Mouse (Mus musculus) stomach, embryonic 16.5 days (tissue): ENCODE measurements around the gene Arrdc2. TPM values are rescaled to one million over a fixed set of nuclear protein-coding genes. Genes with fewer than 3 reads are reported as not detected.
"Not testable (repeated sequence)": the region's sequence is repeated elsewhere in the genome, so short reads cannot be mapped to it uniquely, and the experiment has no call there.

Experiments used
- ATAC-seq: fragments of 200-750 bp; cut with Nextera tagmentation; 2 replicates; pipeline ENCODE4 v1.8.0; 2017; ENCODE audit warnings: moderate number of reproducible peaks, moderate TSS enrichment; ENCODE audit not compliant: insufficient read depth, low FRiP score
- H3K27ac ChIP-seq: fragments of 300-500 bp; sonication (generic); 2 replicates; pipeline ENCODE4 v1.5.1; 2014; ENCODE audit warnings: low read length
- H3K27me3 ChIP-seq: fragments of 300-500 bp; sonication (generic); 2 replicates; pipeline ENCODE4 v1.6.1; 2014; ENCODE audit warnings: low read length, control low read depth, mixed read lengths; ENCODE audit not compliant: control insufficient read depth, insufficient read depth
- H3K36me3 ChIP-seq: fragments of 300-500 bp; sonication (generic); 2 replicates; pipeline ENCODE4 v1.6.1; 2014; ENCODE audit warnings: low read length; ENCODE audit not compliant: control insufficient read depth, insufficient read depth
- H3K4me1 ChIP-seq: fragments of 300-500 bp; sonication (generic); 2 replicates; pipeline ENCODE4 v1.6.1; 2014; ENCODE audit warnings: low read length, control low read depth, mixed read lengths; ENCODE audit not compliant: control insufficient read depth, insufficient read depth
- H3K4me2 ChIP-seq: fragments of 300-500 bp; sonication (generic); 2 replicates; pipeline ENCODE4 v1.6.1; 2014; ENCODE audit warnings: low read depth, low read length, mixed read lengths
- H3K4me3 ChIP-seq: fragments of 300-500 bp; sonication (generic); replicated peaks from 2 replicates; pipeline ENCODE4 v1.5.1; 2014; ENCODE audit warnings: mild to moderate bottlenecking, low read length
- H3K9ac ChIP-seq: fragments of 300-500 bp; sonication (generic); 2 replicates; pipeline ENCODE4 v1.6.1; 2014; ENCODE audit warnings: low read length
- H3K9me3 ChIP-seq: fragments of 300-500 bp; sonication (generic); replicated peaks from 2 replicates; pipeline ENCODE4 v1.6.1; 2016; ENCODE audit warnings: low read length, control low read depth; ENCODE audit not compliant: control insufficient read depth
- WGBS: fragments of 180-500 bp; shearing (Covaris S2); extraction: QIAGEN DNeasy Blood & Tissue Kit; methylation state at CpG from one replicate; pipeline ENCODE4 v1.1.7; 2014; 5-methylcytosine and 5-hydroxymethylcytosine counted together
- polyA plus RNA-seq: library from polyadenylated mRNA; unstranded; fragments of >200 nt; fragmentation: Nextera tagmentation; extraction: Ambion mirVana; gene quantifications from 2 replicates; pipeline ENCODE4 v1.2.1, GENCODE M21; 2015

Gene Arrdc2
- polyA plus RNA-seq, 1 experiment from 2014 or later = 7.1 TPM

- not testable (repeated sequence) for H3K36me3 ChIP-seq, H3K4me2 ChIP-seq, ATAC-seq, H3K4me1 ChIP-seq, H3K27ac ChIP-seq, H3K9me3 ChIP-seq, H3K4me3 ChIP-seq, H3K27me3 ChIP-seq, H3K9ac ChIP-seq
- 86% methylated on average over 3 of the region's 3 CpGs for WGBS
Observed at GRCm38 (mm10) chr8:70822594-70822993, 16.9 kb downstream of the Arrdc2 start.

- ATAC-seq = no peak
- H3K9ac ChIP-seq = peak overlapping the region; percentile 38
- H3K36me3 ChIP-seq = no peaks in the 10 kb centered on the region
- H3K27me3 ChIP-seq = no peaks in the 10 kb centered on the region
- peaks cover 6% of the 10 kb centered on the region; the same call in 1 of the 2 replicates for H3K4me1 ChIP-seq
- H3K27ac ChIP-seq = no peak overlapping the region
- 37% methylated on average over 11 of the region's 11 CpGs for WGBS
- no peak overlapping the region for H3K4me2 ChIP-seq
- no peak overlapping the region for H3K4me3 ChIP-seq
- peaks cover 2% of the 10 kb centered on the region; the same call in 1 of the 2 replicates for H3K9me3 ChIP-seq
Observed at GRCm38 (mm10) chr8:70821992-70822391, 17.5 kb downstream of the Arrdc2 start.

GRCm38 (mm10) chr8:70821399-70821962 lies 18.0 kb downstream of the Arrdc2 start:
- ATAC-seq = 0 out of 2 replicates have a peak, but pooled peaks have one; percentile 9
- H3K9ac ChIP-seq = peak overlapping the region; percentile 38

GRCm38 (mm10) chr8:70820101-70820935 lies 19.2 kb downstream of the Arrdc2 start:
- Histone ChIP-seq H3K9me3 (peaks cover 2% of the 10 kb centered on the region; the same call in 1 of the 2 replicates), H3K27ac (no peak overlapping the region), H3K36me3 (no peaks in the 10 kb centered on the region), H3K9ac (peak overlapping the region; percentile 51; the same call in 1 of the 2 replicates), H3K4me2 (peak overlapping the region; percentile 40), H3K4me1 (peaks cover 12% of the 10 kb centered on the region; the same call in 1 of the 2 replicates), H3K27me3 (no peaks in the 10 kb centered on the region), H3K4me3 (no peak overlapping the region; the same call in 1 of the 2 replicates)
- ATAC-seq = peak; percentile 84
- 5% methylated on average over 31 of the region's 31 CpGs for WGBS

More at GRCm38 (mm10) chr8:70821399-70821962, 18.0 kb downstream of the Arrdc2 start:
- Histone ChIP-seq H3K4me1 (peaks cover 12% of the 10 kb centered on the region; the same call in 1 of the 2 replicates), H3K27ac (no peak overlapping the region), H3K36me3 (no peaks in the 10 kb centered on the region), H3K4me2 (no peak overlapping the region), H3K27me3 (no peaks in the 10 kb centered on the region), H3K9me3 (peaks cover 2% of the 10 kb centered on the region; the same call in 1 of the 2 replicates), H3K4me3 (no peak overlapping the region)
- WGBS = 17% methylated on average over 30 of the region's 30 CpGs

GRCm38 (mm10) chr8:70816679-70817078 lies 22.8 kb downstream of the Arrdc2 start:
- 4% methylated on average over 30 of the region's 30 CpGs for WGBS
- H3K4me1 ChIP-seq = peaks cover 12% of the 10 kb centered on the region; the same call in 1 of the 2 replicates
- H3K4me2 ChIP-seq = peak overlapping the region; percentile 46
- peaks cover 5% of the 10 kb centered on the region; the same call in 1 of the 2 replicates for H3K27me3 ChIP-seq
- peaks cover 2% of the 10 kb centered on the region; the same call in 1 of the 2 replicates for H3K9me3 ChIP-seq
- peak; percentile 65 for ATAC-seq
- H3K27ac ChIP-seq = no peak overlapping the region
- H3K36me3 ChIP-seq = no peaks in the 10 kb centered on the region
- no peak overlapping the region for H3K9ac ChIP-seq
- 0 out of 2 replicates have a peak overlapping the region, but pooled peaks have one; percentile 11 for H3K4me3 ChIP-seq

GRCm38 (mm10) chr8:70812885-70813284 lies 26.6 kb downstream of the Arrdc2 start:
- ATAC-seq = no peak
- H3K9me3 ChIP-seq = no peaks in the 10 kb centered on the region
- no peak overlapping the region for H3K27ac ChIP-seq
- no peak overlapping the region for H3K4me3 ChIP-seq
- no peak overlapping the region for H3K9ac ChIP-seq
- H3K27me3 ChIP-seq = peaks cover 5% of the 10 kb centered on the region; the same call in 1 of the 2 replicates
- peaks cover 6% of the 10 kb centered on the region; the same call in 1 of the 2 replicates for H3K4me1 ChIP-seq
- H3K36me3 ChIP-seq = no peaks in the 10 kb centered on the region
- 51% methylated on average over 4 of the region's 4 CpGs for WGBS
- no peak overlapping the region for H3K4me2 ChIP-seq

- no peak for ATAC-seq
- 39% methylated on average over 4 of the region's 4 CpGs for WGBS
Observed at GRCm38 (mm10) chr8:70812055-70812454, 27.5 kb downstream of the Arrdc2 start.

GRCm38 (mm10) chr8:70810962-70811680 lies 28.4 kb downstream of the Arrdc2 start:
- no peak overlapping the region for H3K4me2 ChIP-seq
- no peak overlapping the region for H3K27ac ChIP-seq
- no peak overlapping the region for H3K9ac ChIP-seq
- H3K9me3 ChIP-seq = no peaks in the 10 kb centered on the region
- peaks cover 5% of the 10 kb centered on the region; the same call in 1 of the 2 replicates for H3K27me3 ChIP-seq
- H3K36me3 ChIP-seq = no peaks in the 10 kb centered on the region
- no peak overlapping the region for H3K4me3 ChIP-seq
- H3K4me1 ChIP-seq = no peaks in the 10 kb centered on the region
- 69% methylated on average over 20 of the region's 20 CpGs for WGBS
- ATAC-seq = no peak

More at GRCm38 (mm10) chr8:70812055-70812454, 27.5 kb downstream of the Arrdc2 start:
- Histone ChIP-seq H3K4me1 (peaks cover 6% of the 10 kb centered on the region; the same call in 1 of the 2 replicates), H3K27ac (no peak overlapping the region), H3K9ac (no peak overlapping the region), H3K36me3 (no peaks in the 10 kb centered on the region), H3K9me3 (no peaks in the 10 kb centered on the region), H3K4me3 (no peak overlapping the region), H3K27me3 (peaks cover 5% of the 10 kb centered on the region; the same call in 1 of the 2 replicates), H3K4me2 (no peak overlapping the region)
